Mouse (Mus musculus) urinary bladder, postnatal 4 days (tissue): Measurements from ENCODE around the gene Mief2.

ENCODE experiments used
- DNase-seq, 2 experiments: peaks; one replicate each; pipeline ENCODE4 v3.0.0; 2021 to 2022; ENCODE audit warnings: low spot score in 2 of 2

Mief2 gene

GRCm38 (mm10) chr11:60728260-60728761, at the start of gene Mief2:
Gene Mief2, plus strand, starts transcription at chr11:60728398.
- DNase-seq, result peak; percentile 91 to 94

DNA sequence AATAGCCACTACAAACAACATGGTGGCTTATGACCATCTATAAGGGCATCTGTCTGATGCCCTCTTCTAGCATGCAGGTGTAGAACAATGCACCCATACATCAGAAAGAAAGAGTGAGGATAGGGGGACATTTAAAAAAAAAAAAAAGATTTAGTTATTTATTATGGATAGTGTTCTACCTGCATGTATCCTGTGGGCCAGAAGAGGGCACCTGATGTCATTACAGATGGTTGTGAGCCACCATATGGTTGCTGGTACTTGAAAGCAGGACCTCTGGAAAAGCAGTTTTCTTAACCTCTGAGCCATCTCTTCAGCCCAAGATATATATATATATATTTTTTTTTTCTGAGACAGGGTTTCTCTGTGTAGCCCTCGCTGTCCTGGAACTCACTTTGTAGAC, 32.0 kb upstream of the Mief2 start:
- no peak for DNase-seq

DNA sequence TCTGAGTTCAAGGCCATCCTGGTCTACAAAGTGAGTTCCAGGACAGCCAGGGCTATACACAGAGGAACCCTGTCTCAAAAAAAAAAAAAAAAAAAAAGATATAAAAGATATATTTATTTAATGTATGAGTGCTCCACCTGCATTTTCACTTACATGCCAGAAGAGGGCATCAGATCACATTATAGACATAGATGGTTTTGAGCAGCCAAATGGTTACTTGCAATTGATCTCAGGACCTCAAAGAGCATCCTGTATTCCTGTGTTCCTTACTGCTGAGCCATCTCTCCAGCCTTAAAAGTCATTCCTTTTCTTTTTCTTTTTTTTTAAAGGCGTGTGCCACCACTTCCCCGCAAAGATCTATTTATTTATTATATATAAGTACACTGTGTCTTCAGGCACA, 30.6 kb upstream of the Mief2 start:
- DNase-seq, result no peak

DNA sequence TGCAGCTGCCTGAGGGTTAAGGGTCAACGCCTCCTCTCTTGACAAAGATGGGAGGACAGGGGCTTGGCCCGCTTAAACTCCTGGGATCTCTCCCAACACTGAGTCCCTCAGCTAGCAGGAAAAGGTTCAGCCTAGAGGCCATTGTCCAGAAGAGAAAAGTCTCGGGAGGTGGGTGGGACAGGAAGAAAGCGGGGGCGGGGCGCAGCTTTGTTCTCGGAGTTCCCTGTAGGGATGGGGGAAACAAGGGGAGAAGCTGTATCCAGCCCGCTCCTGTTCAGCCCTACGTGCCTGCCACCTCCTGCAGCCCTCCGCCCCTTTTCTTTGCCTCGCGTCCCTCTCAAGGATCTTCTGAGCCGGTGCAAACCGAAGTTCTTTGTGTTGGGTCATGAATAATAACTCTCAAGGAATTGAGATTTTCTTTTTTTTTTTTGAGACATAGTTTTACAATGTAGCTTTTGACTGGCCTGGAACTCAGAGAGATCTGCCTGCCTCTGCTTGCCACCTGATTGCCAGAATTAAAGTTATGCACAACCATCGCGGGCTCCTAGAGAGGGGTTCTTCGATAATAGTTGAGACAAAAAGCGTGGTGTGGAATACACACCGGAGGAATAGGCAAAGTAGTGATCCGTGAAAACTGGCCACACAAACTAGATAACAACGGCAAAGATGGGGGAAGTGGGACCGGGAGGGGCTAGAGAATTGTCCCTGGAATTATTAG, 29.2 kb upstream of the Mief2 start:
- DNase-seq, result peak; percentile 73 to 80

GRCm38 (mm10) chr11:60699524-60700075, 28.6 kb upstream of the Mief2 start, which contains the start of gene Llgl1:
Gene Llgl1, plus strand, starts transcription at chr11:60699723.
- peak; percentile 86 to 87 for DNase-seq

- no peak for DNase-seq
Measured at GRCm38 (mm10) chr11:60700320-60701185, 27.6 kb upstream of the Mief2 start.

GRCm38 (mm10) chr11:60701611-60702010, 26.6 kb upstream of the Mief2 start:
- peak; percentile 17 to 47 for DNase-seq

- peak; percentile 35 to 77 for DNase-seq
Measured at GRCm38 (mm10) chr11:60703131-60703530, 25.1 kb upstream of the Mief2 start.

- DNase-seq, result peak in 1 of 2 experiments; percentile 57
Measured at GRCm38 (mm10) chr11:60704023-60704880, 23.9 kb upstream of the Mief2 start.

DNA sequence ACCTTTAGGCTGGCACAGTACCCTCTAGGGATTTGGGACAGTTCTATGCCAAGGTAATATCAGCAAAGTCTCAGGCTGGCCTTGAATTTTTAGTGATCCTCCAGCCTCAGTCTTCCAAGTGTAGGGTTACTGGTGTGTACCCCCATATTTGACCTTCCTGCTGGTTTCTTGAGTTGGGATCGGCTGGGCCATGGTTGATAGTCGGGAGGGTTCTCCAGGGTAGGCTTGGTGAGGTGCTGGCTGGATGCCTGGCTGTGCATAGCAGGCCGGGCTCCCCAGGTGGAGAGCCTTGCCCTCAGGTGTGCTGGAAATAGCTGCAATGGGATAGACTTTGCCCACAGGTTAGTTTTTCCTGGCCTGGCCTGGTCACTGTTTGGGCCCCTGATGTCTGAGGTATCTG, 22.9 kb upstream of the Mief2 start:
- DNase-seq, result peak in 1 of 2 experiments; percentile 54

GRCm38 (mm10) chr11:60706076-60706475, 22.1 kb upstream of the Mief2 start:
- DNase-seq, result no peak

DNA sequence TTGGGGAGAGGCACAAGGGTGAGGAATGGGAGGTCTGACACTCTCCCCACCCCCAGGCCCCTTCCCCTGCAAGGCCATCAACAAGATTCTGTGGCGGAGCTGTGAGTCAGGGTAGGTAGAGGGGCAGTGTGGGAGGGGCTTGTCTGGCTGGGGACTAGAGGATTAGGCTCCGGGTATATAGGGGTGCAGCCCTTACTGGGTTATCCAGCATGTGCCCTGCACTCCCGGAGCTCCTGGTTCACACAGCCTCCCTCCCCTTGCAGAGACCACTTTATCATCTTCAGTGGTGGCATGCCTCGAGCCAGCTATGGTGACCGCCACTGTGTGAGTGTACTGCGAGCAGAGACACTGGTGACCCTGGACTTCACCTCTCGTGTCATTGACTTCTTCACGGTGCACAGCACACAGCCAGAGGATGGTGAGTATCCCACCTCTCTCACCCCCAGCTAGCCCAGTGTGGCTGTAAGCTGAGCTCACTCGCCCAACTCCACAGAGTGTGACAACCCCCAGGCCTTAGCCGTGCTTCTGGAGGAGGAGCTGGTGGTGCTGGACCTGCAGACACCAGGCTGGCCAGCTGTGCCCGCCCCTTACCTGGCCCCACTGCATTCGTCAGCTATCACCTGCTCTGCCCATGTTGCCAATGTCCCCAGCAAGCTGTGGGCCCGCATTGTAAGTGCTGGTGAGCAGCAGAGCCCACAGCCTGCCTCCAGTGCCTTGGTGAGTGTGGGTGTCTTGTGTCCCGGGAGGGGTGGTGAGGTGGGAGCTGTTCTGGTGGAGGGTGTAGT, 21.3 kb upstream of the Mief2 start:
- peak in 1 of 2 experiments; percentile 17 for DNase-seq

DNA sequence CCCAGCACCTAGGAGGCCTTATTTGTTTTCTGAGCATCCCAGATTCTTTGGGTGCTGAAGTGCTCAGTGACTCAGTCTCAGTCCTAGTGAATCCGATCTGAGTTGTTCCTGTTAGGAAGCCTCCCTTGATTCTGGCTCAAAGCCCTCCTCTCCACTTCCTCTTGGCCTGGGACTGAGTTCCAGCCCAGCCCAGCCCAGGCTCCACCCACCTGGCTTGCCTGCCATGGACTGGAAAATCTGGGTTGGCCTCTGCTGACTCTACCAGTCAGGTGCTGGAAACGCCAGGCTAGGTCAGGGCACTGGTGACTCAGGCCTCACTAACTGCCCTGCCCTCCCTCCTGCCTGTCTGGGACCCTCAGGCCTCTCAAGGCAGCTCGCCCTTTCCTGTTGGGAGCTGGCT, 20.5 kb upstream of the Mief2 start:
- peak; percentile 73 to 83 for DNase-seq

DNA sequence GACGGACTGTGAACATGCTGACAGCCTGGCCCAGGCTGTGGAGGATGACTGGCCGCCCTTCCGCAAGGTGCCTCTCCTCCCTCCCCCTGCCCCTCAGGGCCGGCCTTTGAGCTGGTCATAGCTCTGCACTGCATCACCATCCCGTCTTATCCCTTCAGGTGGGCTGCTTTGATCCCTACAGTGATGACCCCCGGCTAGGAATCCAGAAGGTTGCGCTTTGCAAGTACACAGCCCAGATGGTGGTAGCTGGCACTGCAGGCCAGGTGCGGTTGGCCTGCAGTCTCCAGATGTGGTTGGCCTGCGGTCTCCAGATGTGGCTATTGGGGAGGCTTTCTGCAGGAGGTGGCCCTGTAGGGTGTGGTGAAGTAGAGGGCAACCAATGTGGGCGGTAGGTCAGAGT, 19.6 kb upstream of the Mief2 start:
- no peak for DNase-seq

GRCm38 (mm10) chr11:60709481-60710465, 18.4 kb upstream of the Mief2 start:
- no peak for DNase-seq

DNA sequence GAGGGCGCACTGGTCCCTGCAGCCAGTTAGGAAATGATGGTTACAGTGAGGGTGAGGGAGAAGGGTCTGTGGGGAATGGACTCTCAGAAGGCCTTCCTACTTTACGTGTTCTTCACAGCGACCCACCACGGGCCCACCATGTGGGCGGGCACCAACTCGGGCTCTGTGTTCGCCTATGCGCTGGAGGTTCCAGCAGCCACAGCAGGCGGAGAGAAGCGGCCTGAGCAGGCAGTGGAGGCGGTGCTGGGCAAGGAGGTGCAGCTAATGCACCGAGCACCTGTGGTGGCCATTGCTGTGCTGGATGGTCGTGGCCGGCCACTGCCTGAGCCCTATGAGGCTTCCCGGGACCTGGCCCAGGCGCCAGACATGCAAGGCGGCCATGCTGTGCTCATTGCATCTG, 17.0 kb upstream of the Mief2 start:
- no peak for DNase-seq

DNA sequence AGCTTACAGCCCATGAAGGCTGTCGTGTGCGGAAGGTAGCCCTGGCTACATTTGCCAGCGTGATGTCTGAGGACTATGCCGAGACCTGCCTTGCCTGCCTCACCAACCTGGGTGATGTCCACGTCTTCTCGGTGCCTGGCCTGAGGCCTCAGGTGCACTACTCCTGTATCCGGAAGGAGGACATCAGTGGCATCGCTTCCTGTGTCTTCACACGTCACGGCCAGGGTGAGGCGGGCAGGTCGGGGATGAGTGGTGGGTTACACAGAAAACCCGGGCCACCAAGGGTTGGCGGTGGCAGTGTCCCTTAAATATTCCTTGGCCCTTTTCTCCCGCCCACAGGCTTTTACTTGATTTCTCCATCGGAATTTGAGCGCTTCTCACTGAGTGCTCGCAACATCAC, 16.2 kb upstream of the Mief2 start:
- DNase-seq, result no peak

DNA sequence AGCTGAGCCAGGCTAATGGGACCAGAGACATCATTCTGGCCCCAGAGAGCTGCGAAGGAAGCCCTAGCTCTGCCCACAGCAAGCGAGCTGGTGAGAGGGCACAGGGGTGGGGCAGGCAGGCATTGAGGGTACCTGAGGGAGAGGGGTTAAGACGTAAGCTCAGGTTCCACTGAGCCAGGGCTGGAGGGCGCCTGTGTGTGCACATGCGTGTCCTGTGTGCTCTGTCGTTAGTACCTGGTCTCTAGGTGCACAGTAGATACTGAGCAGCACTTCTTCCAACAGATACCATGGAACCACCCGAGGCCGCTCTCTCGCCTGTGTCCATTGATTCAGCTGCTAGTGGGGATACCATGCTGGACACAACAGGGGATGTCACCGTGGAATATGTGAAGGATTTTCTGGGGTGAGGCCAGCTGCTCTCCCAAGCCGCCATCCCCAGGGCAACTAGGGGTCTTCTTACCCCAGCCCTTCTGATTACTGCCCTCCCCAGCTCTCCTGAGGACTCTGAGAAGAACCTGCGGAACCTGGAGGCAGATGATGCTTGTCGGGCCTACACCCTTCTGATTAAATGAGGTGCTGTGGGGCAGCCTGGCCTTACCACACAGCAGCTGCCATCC, 15.5 kb upstream of the Mief2 start:
- DNase-seq, result no peak

GRCm38 (mm10) chr11:60715833-60716232, 12.4 kb upstream of the Mief2 start:
- no peak for DNase-seq
